Mouse (Mus musculus) Muller cell, postnatal 12 days (primary cell): ENCODE measurements around the gene Olfr1450.
"Not testable (repeated sequence)": the region's sequence is repeated elsewhere in the genome, so short reads cannot be mapped to it uniquely, and the experiment has no call there.

Experiments used
- DNase-seq: peaks from one replicate; pipeline ENCODE4 v3.0.0-alpha.2; 2015; ENCODE audit errors: inconsistent ontology term

Gene Olfr1450

DNA sequence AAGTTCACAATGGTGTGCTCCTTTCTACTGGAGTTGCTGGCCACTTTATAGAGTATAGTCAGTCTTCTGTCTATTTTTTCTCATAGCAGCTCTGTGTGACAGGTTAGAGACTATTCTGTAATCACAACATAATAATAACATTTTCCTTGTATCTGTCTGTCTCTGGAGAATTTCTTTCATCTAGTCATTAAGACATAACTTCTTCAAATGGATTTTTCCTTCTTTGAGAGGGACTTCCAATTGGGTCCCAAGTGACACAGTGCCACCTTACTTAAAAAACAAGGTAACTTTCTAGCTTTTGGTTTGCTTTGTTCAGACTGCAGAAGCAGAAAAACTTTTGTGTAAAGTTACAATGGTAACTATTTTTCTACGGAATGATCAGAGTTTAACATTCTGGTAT lies at the start of gene Olfr1450:
Olfr1450 (plus strand) TSS at position 301 of the 400 bp plus-strand sequence.
- DNase-seq = no peak

DNA sequence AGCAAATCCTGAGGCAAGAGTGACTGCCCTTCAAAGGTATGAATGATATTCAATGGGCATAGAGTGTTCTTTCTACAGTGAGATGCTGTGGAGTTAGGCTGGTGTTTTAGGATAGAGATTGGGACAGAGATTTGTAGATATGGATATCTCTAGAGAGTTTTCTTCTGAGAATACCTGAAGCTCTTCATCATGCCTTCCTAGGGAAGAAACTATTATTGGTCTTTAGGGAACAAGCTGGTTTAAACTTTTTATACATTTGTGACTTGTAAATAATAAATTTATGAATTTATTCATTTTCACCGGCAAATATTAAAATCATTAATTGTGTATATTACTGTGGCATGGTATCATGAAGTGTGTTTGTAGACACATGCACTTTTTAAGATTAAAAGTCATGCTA lies 46.4 kb upstream of the Olfr1450 start, which contains the start of gene Olfr1447:
Olfr1447 (minus strand) TSS at position 101 of the 400 bp plus-strand sequence.
- DNase-seq = no peak

DNA sequence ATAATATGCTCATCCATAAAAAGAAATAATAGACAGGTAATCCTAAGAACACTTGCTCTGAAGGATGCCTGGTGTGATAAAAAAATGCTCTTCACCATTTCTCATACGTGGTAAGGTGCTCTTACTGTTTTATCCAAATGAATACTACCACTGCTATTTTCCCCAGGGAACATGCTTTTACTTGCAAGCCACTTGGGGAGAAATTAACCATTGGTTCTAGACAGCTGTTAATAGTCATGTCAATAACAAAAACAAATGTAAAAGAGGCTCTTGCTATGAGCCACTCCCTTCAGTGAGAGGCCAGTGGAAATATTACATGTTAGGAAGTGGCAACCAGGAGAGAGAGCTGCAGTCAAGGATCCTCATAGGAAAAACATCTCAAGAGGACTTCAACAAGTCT lies 25.7 kb upstream of the Olfr1450 start, which contains the start of gene Olfr1448:
Olfr1448 (minus strand) TSS at position 101 of the 400 bp plus-strand sequence.
- DNase-seq = no peak

DNA sequence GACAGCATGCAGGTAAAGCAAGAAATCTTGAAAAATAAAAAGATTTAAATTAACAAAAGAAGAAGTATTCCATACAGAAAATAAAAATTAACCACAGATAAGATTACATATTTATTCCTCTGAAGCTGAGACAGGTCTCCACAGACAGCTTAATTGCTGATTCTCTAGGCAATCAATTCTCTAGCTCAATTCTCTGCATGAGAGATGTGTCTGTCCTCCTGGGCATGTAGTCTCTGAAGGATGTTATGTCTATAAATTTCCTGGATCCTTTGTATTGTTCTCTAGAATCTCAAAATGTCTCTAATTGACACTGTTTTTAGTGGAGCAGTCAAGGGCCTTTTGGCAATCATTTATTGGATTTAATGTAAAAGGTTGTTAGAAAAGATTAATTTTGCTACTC lies 19.5 kb upstream of the Olfr1450 start, which contains the start of gene Olfr1449:
Olfr1449 (plus strand) TSS at position 301 of the 400 bp plus-strand sequence.
- DNase-seq = no peak

DNA sequence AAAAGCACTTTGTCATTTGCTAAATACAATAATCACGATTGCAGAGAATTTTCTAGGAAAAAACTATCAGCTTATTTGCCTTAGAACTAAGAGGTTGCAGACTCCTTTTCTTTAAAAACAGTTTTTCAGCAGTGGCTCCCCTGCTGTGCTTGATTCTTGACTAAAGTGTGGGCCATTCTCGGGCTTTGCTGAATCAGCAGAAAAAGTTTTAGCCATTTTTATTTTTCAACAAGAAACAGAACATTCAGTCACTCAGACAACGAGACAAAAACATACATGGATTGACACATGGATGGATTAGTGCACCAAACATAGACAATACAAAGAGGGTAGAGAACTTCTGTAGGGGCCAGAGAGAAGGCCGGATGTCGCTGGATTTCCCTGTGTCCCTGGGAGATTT lies 20.0 kb downstream of the Olfr1450 start:
- DNase-seq = not testable (repeated sequence)

DNA sequence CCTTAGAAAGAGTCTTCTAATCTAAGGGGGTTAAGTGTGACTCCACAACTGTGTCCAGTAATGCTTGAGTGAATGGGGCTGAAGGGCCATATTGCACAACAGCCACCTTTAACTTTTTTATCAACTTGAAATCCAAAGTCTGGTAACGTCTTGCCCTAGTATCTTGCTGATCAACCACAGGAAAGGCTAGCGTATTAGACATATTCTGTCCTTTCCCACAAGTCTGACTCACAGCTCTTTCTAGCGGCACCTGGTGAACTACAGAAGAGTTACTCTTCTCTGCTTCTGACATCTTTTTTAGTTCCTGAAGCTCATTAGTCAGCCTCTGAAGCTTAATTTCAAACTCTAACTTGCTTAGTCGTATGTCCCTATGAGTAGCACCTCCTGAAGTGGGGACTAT lies 42.3 kb downstream of the Olfr1450 start:
- DNase-seq = not testable (repeated sequence)

DNA sequence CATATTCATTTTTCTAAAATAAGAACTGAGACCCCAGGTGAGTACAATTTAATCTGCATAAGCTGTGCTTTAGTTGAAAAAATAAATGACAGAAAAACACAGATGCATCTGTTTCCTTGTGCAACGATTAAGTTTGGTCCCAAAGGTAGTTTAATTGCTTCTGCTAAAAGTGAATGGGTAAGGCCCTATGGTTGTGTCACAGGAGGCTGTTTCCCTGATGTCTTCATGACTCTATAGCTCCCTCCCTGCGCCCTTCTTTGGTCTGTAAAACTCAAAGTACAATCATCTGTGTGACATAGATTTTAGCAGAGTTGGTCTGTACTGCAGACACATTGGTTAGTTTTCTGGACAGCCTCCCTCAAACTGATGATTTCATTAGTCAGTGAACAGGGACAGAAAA lies 44.7 kb downstream of the Olfr1450 start, which contains the start of gene Olfr1451:
Olfr1451 (plus strand) TSS at position 301 of the 400 bp plus-strand sequence.
- no peak for DNase-seq
